Mouse (Mus musculus) bone marrow macrophage, adult 2 months (primary cell): Measurements from ENCODE around the gene Arpc5. TPM values are rescaled to one million over a fixed set of nuclear protein-coding genes. Genes with fewer than 3 reads are reported as not detected.

ENCODE experiments used
- H3K27ac ChIP-seq: 2 replicates; pipeline ENCODE4 v1.5.1; 2012; ENCODE audit warnings: low read depth, low read length; ENCODE audit not compliant: insufficient read depth
- H3K4me1 ChIP-seq: 2 replicates; pipeline ENCODE4 v1.6.1; 2012; ENCODE audit warnings: low read length; ENCODE audit not compliant: control insufficient read depth, insufficient read depth
- H3K4me3 ChIP-seq: 2 replicates; pipeline ENCODE4 v1.5.1; 2012; ENCODE audit warnings: mild to moderate bottlenecking, low read length, moderate library complexity; ENCODE audit not compliant: insufficient read depth
- CTCF ChIP-seq: IDR thresholded peaks from 2 replicates; pipeline ENCODE4 v1.5.1; 2012; ENCODE audit warnings: low read depth, mild to moderate bottlenecking, low read length, moderate library complexity
- POLR2A ChIP-seq: IDR thresholded peaks from 2 replicates; pipeline ENCODE4 v1.6.1; 2012; ENCODE audit warnings: mild to moderate bottlenecking, low read depth, low read length, borderline replicate concordance
- polyA plus RNA-seq: library from polyadenylated mRNA; stranded (reverse); fragments of >200 nt; gene quantifications from 2 replicates; pipeline ENCODE4 v1.2.4, GENCODE M21; 2012; ENCODE audit not compliant: missing spikeins, insufficient read depth, insufficient read length

The Arpc5 gene
- polyA plus RNA-seq, 1 experiment: 562 TPM

DNA sequence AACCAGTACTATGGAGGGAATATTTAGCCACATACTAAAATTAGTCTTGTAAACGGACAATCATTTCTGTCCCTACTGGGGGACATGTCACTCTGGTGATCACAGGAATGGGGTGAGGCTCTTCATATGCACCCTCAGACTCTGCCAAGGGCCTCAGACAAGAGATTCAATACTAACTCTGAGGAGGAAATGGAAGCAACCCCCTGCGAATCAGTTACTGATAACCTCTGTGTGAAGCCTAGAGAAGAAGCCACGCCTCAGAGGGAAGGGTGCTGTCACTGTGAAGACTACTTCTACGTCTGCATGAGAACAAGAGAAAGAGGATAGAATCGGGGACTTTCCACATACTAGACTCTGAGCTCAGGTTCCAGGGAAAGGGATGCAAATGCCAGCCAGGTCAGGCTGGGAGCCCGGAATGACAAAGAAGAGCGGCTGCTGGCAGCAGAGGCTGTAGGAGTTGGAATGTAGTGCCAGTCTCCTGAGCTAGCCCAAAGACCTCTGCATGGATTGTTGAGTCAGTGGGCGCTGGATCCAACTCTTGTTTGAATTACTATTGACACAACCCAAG is 29.4 kb downstream of the Arpc5 start:
- TF ChIP-seq POLR2A (no peak), CTCF (no peak)
- H3K4me3 ChIP-seq: no peak overlapping the region
- peaks cover 49% of the 10 kb centered on the region for H3K4me1 ChIP-seq
- no peak overlapping the region for H3K27ac ChIP-seq

DNA sequence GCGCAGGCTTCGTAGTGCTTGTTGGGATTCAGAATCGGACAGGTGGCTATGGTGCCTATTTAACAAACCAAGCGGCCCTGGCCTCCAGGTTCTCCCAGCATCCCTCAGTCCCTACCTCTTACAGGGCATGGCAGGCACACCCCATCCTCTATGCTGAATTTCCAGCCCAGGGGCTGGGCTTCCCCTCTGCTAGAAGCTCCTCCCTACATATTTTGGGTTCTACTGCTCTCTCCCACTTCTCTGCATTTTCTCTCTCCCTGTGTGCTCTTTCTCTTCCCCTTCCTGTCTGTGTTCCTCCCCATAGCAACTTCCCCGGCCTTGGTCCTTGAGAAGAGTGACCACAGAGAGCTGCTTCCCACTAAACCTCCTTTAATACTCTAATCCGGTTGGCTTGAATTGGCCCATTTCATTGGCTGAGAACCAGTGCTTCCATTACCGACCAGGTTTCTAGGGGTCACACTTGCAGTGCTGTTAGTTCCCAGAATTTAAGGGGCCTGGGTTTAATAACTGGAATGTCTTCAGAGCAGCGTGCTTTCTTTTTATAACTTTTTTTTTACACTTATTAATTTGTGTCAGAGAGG is 30.4 kb downstream of the Arpc5 start:
- no peak; the same call in 1 of the 2 replicates for TF ChIP-seq POLR2A
- TF ChIP-seq CTCF: no peak

DNA sequence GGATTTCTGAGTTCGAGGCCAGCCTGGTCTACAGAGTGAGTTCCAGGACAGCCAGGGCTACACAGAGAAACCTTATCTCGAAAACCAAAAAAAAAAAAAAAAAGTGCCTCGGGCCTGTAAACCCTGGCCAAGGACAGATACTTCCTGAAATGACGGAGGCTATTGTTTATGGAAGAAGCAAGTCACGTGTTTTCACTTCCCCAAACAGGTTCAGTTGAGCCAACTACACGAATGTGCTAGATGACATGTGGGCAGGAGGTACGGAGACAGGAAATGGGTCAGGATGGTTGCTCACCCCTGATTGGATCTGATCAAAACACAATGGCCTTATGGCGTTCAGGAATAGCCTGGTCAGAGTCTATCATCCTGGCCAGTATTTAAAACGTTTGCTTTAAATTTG is 31.8 kb downstream of the Arpc5 start:
- no peak for TF ChIP-seq CTCF
- no peak for TF ChIP-seq POLR2A
- H3K27ac ChIP-seq: peak overlapping the region; percentile 92
- H3K4me1 ChIP-seq: peaks cover 50% of the 10 kb centered on the region
- no peak overlapping the region for H3K4me3 ChIP-seq

More for the DNA sequence above, 30.4 kb downstream of the Arpc5 start:
- H3K27ac ChIP-seq: peak overlapping the region; percentile 92
- H3K4me1 ChIP-seq: peaks cover 50% of the 10 kb centered on the region
- H3K4me3 ChIP-seq: no peak overlapping the region

GRCm38 (mm10) chr1:152799897-152800296 is 33.6 kb downstream of the Arpc5 start, which contains the start of gene Ncf2:
Gene Ncf2, plus strand, starts transcription at chr1:152800194.
- H3K4me3 ChIP-seq: no peak within 1 kb of the TSS
- TF ChIP-seq CTCF (no peak), POLR2A (no peak)
- peak within 1 kb of the TSS; percentile 86 for H3K27ac ChIP-seq
- peaks cover 54% of the 10 kb centered on the region for H3K4me1 ChIP-seq

DNA sequence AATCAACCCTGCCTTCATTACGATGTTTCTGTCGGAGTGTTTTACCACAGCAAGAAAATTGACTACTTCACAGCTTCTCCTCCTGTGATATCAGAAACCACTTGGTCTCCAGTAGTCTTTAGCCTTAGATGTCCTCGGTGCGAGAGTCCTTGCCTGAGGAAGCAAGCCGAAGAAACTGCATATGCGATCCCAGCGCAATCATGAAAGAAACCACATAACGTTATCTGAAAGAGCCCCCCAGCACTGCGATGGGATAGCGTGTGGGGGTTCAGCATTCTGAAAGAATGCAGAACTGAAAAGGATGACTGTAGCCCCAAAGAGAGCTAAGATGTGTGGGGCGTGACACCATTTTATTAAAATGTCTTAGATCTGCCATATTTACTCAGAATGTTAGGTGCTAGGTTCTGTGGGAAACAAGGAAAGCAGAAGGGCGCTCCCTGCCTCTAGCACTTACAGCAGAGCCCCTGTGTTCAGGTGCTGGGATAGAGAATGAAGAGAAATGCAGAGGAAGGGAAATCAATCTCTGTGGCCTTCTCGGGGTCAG is 34.4 kb downstream of the Arpc5 start:
- no peak overlapping the region for H3K27ac ChIP-seq
- H3K4me1 ChIP-seq: peaks cover 56% of the 10 kb centered on the region
- TF ChIP-seq CTCF (no peak), POLR2A (no peak)
- H3K4me3 ChIP-seq: no peak overlapping the region

GRCm38 (mm10) chr1:152804907-152805306 is 38.6 kb downstream of the Arpc5 start:
- Histone ChIP-seq H3K4me3 (no peak overlapping the region), H3K4me1 (peaks cover 40% of the 10 kb centered on the region), H3K27ac (no peak overlapping the region)
- TF ChIP-seq POLR2A (no peak), CTCF (no peak)

- Histone ChIP-seq H3K4me3 (peak overlapping the region; percentile 81), H3K4me1 (peaks cover 43% of the 10 kb centered on the region), H3K27ac (peak overlapping the region; percentile 89)
- TF ChIP-seq CTCF (no peak), POLR2A (no peak)
Measured at GRCm38 (mm10) chr1:152807619-152808391, 41.5 kb downstream of the Arpc5 start.

DNA sequence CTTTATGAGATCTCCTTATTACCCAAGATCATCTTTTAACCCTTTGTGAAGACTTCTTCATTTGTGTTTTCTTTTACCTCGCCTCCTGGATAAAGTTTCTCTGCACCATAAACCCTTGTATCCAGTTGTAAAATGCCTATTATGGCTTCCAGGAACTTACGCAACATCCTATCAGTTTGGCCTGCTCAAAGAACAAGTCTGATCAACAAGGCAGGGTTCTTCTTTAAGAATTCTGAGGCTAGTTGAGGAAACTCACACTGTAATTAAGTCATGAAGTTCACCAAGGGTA is 42.0 kb downstream of the Arpc5 start:
- peak overlapping the region; percentile 89 for H3K27ac ChIP-seq
- TF ChIP-seq CTCF: no peak
- no peak for TF ChIP-seq POLR2A
- H3K4me1 ChIP-seq: peaks cover 47% of the 10 kb centered on the region
- peak overlapping the region; percentile 81 for H3K4me3 ChIP-seq

DNA sequence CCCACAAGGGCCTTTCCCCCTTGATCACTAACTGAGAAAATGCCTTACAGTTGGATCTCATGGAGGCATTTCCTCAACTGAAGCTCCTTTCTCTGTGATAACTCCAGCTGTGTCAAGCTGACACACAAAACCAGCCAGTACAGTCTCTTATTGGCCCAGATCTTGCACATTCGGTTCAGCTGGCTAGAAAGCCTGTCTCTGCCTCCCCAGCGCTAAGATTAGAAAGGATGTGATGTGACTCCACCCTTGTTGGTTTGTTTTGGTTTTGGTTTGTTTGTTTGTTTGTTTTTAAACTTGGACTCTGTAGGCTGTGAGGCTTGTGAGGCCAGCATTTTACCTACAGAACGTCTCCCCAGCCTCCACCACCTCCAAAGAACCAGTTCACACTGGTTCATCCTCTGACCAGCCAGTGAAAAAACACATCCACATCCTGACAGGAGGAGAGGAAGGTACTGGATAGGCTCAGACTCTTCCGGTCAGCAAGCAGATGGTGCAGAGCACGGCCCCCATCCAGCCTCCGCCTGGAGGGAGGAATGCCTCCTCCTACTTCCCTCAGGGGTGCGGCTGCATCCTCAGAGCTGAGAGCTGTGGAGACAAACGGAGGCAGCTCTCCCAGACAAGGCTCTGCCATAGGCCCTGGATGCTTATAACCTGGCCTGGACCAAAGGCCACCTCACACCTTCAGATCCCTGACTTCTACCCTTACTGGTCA is 43.4 kb downstream of the Arpc5 start:
- Histone ChIP-seq H3K4me3 (peak overlapping the region; percentile 81), H3K27ac (peak overlapping the region; percentile 43), H3K4me1 (peaks cover 59% of the 10 kb centered on the region)
- TF ChIP-seq CTCF (no peak), POLR2A (no peak)
